In the genomic region with DNA sequence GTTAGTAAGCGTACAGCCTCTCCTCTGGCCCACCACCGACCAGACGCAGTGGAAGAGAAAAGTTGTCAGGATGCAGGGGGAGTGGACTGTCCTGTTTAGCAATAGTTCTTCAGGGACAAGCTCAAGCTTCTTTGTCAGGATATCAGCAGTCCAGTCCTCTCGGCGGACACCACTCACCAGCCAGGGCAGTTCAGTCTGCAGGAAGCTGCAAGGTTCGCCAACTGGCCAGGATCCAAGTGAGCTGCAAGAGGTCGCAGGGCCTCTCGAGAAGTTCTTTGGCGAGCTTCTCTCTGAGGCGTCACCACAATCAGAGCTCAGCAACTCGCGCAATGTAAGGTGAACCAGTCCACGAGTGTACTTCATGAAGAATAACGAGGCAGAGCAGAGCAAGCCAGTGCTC, we compare ENCODE assay signal across 9 mouse cellular contexts. TPM values are rescaled to one million over a fixed set of nuclear protein-coding genes. Genes with fewer than 3 reads are reported as not detected.
DNase-seq lines count a peak whose midpoint lies in the region; ATAC-seq and TF ChIP-seq lines count a peak whose summit lies in the region.
"Had no signal": no experiment of that assay in that cellular context is flagged by ENCODE, and none has a peak within 500 bp of the region (broad histone marks: within the 10 kb centered on the region; RNA-seq: fewer than 3 reads in every experiment).

No protein-coding gene starts in this region.

- H3K27me3 ChIP-seq in E14TG2a.4 (ENCODE audit: insufficient read depth, low read length), result no peaks in the 10 kb centered on the region
- no peaks in the 10 kb centered on the region for H3K27me3 ChIP-seq in thymus, adult 2 months (ENCODE audit: control insufficient read depth, insufficient read depth, low read length)
- H3K27me3 ChIP-seq: limb, embryonic 13.5 days had no signal

- H3K9me3 ChIP-seq in E14TG2a.4 (ENCODE audit: low read length), result no peaks in the 10 kb centered on the region
- H3K9me3 ChIP-seq: limb, embryonic 13.5 days had no signal

- TF ChIP-seq CTCF in E14TG2a.4 (conservative IDR thresholded peaks at IDR 0.05; ENCODE audit: low read length), result no peak
- no peak for TF ChIP-seq CTCF in thymus, adult 2 months (IDR thresholded peaks at IDR 0.05; ENCODE audit: borderline replicate concordance, control insufficient read depth, extremely low read depth, insufficient read depth, low read length, poor library complexity)

- H3K4me3 ChIP-seq in E14TG2a.4 (replicated peaks; ENCODE audit: low read length), result peak overlapping the region; percentile 37
- no peak overlapping the region for H3K4me3 ChIP-seq in thymus, adult 2 months (ENCODE audit: control insufficient read depth, insufficient read depth, low read length)
- H3K4me3 ChIP-seq: limb, embryonic 13.5 days had no signal

- no peak for ATAC-seq in activated CD4-positive, CD25-positive, alpha-beta regulatory T cell, adult 4 months
- no peak for ATAC-seq in erythroblast, adult 5-6 weeks (replicated peaks; ENCODE audit: low FRiP score, poor library complexity, severe bottlenecking)
- ATAC-seq in erythroid progenitor cell, adult 5-6 weeks (replicated peaks; ENCODE audit: low FRiP score, poor library complexity, severe bottlenecking), result no peak

- H3K36me3 ChIP-seq in E14TG2a.4 (ENCODE audit: insufficient read depth, low read length), result no peaks in the 10 kb centered on the region
- no peaks in the 10 kb centered on the region for H3K36me3 ChIP-seq in thymus, adult 2 months (ENCODE audit: control insufficient read depth, insufficient read depth, low read length)
- H3K36me3 ChIP-seq: limb, embryonic 13.5 days had no signal

- H3K4me1 ChIP-seq in E14TG2a.4 (replicated peaks; ENCODE audit: low read depth, low read length), result peaks cover 65% of the 10 kb centered on the region
- peaks cover 13% of the 10 kb centered on the region for H3K4me1 ChIP-seq in thymus, adult 2 months (replicated peaks; ENCODE audit: control insufficient read depth, insufficient read depth, low read length)
- H3K4me1 ChIP-seq: limb, embryonic 13.5 days had no signal

- TF ChIP-seq POLR2A in thymus, adult 2 months (IDR thresholded peaks at IDR 0.05; ENCODE audit: control insufficient read depth, extremely low read depth, insufficient read depth, low read length, poor library complexity), result no peak

- peak; percentile 60 for DNase-seq in 416B (ENCODE audit: low read depth)
- peak; percentile 54 for DNase-seq in heart, adult 8-10 months (ENCODE audit: low spot score)
- peak; percentile 68 to 81 for DNase-seq in kidney, postnatal 36 days
- DNase-seq in thymus, adult 2 months, result no peak

- WGBS in thymus, adult 2 months, result 85% methylated on average over 14 of the region's 14 CpGs

- no peak overlapping the region for H3K27ac ChIP-seq in thymus, adult 2 months (ENCODE audit: control insufficient read depth, insufficient read depth, low read length)
- H3K27ac ChIP-seq: limb, embryonic 13.5 days had no signal

RNA-seq across cellular contexts. Expression of gene Zbtb9, which starts 21.4 kb away (rescaled TPM):
- 1 to 10 TPM in 3 of 4 experiments, not detected in 1; 1.5 to 3.4 (median 2.2) TPM for total RNA-seq in heart, adult 8-10 months (2022)
- 1 to 10 TPM; 8.6 to 9.8 TPM for polyA plus RNA-seq in activated CD4-positive, CD25-positive, alpha-beta regulatory T cell, adult 4 months (2017; shearing (Covaris generic))
- 1.3 TPM in 1 of 2 replicates, not detected in the other for total RNA-seq in erythroblast, adult 5-6 weeks (2015; ENCODE audit: low replicate concordance)
- total RNA-seq in erythroblast, adult 5-6 weeks (2017; ENCODE audit: low replicate concordance), result 5.3 and 6.0 TPM in 2 replicates
- 54.6 and 60.7 TPM in 2 replicates for polyA plus RNA-seq in thymus, adult 2 months (2012; rRNA removed)
- 1.4 TPM in 1 of 2 replicates, not detected in the other for total RNA-seq in erythroid progenitor cell, adult 5-6 weeks (2015; ENCODE audit: low replicate concordance)
- 7.1 and 8.1 TPM in 2 replicates for total RNA-seq in erythroid progenitor cell, adult 5-6 weeks (2017; ENCODE audit: low replicate concordance)

RNA-seq across cellular contexts. Expression of gene Bak1, which starts 34.4 kb away (rescaled TPM):
- total RNA-seq in heart, adult 8-10 months (2022), result 10 to 100 TPM; 11.0 to 15.9 (median 13.7) TPM
- polyA plus RNA-seq in activated CD4-positive, CD25-positive, alpha-beta regulatory T cell, adult 4 months (2017; shearing (Covaris generic)), result 10 to 100 TPM in 1 of 2 experiments, 1 to 10 TPM in 1; 9.8 to 17.6 TPM
- total RNA-seq in erythroblast, adult 5-6 weeks (2015; ENCODE audit: low replicate concordance), result 28.6 and 38.5 TPM in 2 replicates
- total RNA-seq in erythroblast, adult 5-6 weeks (2017; ENCODE audit: low replicate concordance), result 6.7 and 17.0 TPM in 2 replicates
- polyA plus RNA-seq in thymus, adult 2 months (2012; rRNA removed), result 118 and 131 TPM in 2 replicates
- 32.7 and 36.0 TPM in 2 replicates for total RNA-seq in erythroid progenitor cell, adult 5-6 weeks (2015; ENCODE audit: low replicate concordance)
- 11.4 and 12.5 TPM in 2 replicates for total RNA-seq in erythroid progenitor cell, adult 5-6 weeks (2017; ENCODE audit: low replicate concordance)

RNA-seq across cellular contexts. Expression of gene Syngap1, which starts 53.4 kb away (rescaled TPM):
- total RNA-seq in heart, adult 8-10 months (2022), result 1 to 10 TPM; 3.6 to 5.2 (median 4.7) TPM
- polyA plus RNA-seq in activated CD4-positive, CD25-positive, alpha-beta regulatory T cell, adult 4 months (2017; shearing (Covaris generic)), result not detected
- total RNA-seq in erythroblast, adult 5-6 weeks (2015; ENCODE audit: low replicate concordance), result 0.42 and 2.5 TPM in 2 replicates
- 0.60 and 5.3 TPM in 2 replicates for total RNA-seq in erythroblast, adult 5-6 weeks (2017; ENCODE audit: low replicate concordance)
- 7.6 and 7.7 TPM in 2 replicates for polyA plus RNA-seq in thymus, adult 2 months (2012; rRNA removed)
- total RNA-seq in erythroid progenitor cell, adult 5-6 weeks (2015; ENCODE audit: low replicate concordance), result 3.8 and 4.3 TPM in 2 replicates
- total RNA-seq in erythroid progenitor cell, adult 5-6 weeks (2017; ENCODE audit: low replicate concordance), result 11.7 and 14.4 TPM in 2 replicates

RNA-seq across cellular contexts. Expression of gene Cuta, which starts 55.0 kb away (rescaled TPM):
- 10 to 100 TPM; 91.9 to 98.0 (median 95.8) TPM for total RNA-seq in heart, adult 8-10 months (2022)
- 100 to 1,000 TPM; 147 to 198 TPM for polyA plus RNA-seq in activated CD4-positive, CD25-positive, alpha-beta regulatory T cell, adult 4 months (2017; shearing (Covaris generic))
- total RNA-seq in erythroblast, adult 5-6 weeks (2015; ENCODE audit: low replicate concordance), result 33.6 and 59.6 TPM in 2 replicates
- 10.2 and 14.4 TPM in 2 replicates for total RNA-seq in erythroblast, adult 5-6 weeks (2017; ENCODE audit: low replicate concordance)
- 235 and 251 TPM in 2 replicates for polyA plus RNA-seq in thymus, adult 2 months (2012; rRNA removed)
- total RNA-seq in erythroid progenitor cell, adult 5-6 weeks (2015; ENCODE audit: low replicate concordance), result 54.9 and 88.3 TPM in 2 replicates
- 8.2 and 9.3 TPM in 2 replicates for total RNA-seq in erythroid progenitor cell, adult 5-6 weeks (2017; ENCODE audit: low replicate concordance)
